Mouse (Mus musculus) hematopoietic stem cell, adult 5-6 weeks (primary cell): ENCODE data around the gene Csnk2a1. TPM values are rescaled to one million over a fixed set of nuclear protein-coding genes. Genes with fewer than 3 reads are reported as not detected.
"Not testable (repeated sequence)": the region's sequence is repeated elsewhere in the genome, so short reads cannot be mapped to it uniquely, and the experiment has no call there.

Source experiments
- ATAC-seq, 2 experiments: fragments of 125-278 bp in 1 of 2; replicated peaks in 1 of 2; 2 replicates each; pipeline ENCODE4 v1.8.0; 2016 to 2017; ENCODE audit warnings: inconsistent platforms in 2 of 2, mild to moderate bottlenecking in 2 of 2, moderate number of reproducible peaks in 2 of 2, low read depth in 1 of 2, moderate TSS enrichment in 1 of 2; ENCODE audit not compliant: low FRiP score in 2 of 2, poor library complexity in 2 of 2, severe bottlenecking in 2 of 2, insufficient read depth in 1 of 2, low TSS enrichment in 1 of 2
- total RNA-seq: library from RNA; stranded (forward); fragments of 172-1452, 232-1000 nt; gene quantifications from 2 replicates; pipeline ENCODE4 v1.2.3, GENCODE M21; 2017

The Csnk2a1 gene
- total RNA-seq, 1 experiment from 2014 or later, result 169 TPM

DNA sequence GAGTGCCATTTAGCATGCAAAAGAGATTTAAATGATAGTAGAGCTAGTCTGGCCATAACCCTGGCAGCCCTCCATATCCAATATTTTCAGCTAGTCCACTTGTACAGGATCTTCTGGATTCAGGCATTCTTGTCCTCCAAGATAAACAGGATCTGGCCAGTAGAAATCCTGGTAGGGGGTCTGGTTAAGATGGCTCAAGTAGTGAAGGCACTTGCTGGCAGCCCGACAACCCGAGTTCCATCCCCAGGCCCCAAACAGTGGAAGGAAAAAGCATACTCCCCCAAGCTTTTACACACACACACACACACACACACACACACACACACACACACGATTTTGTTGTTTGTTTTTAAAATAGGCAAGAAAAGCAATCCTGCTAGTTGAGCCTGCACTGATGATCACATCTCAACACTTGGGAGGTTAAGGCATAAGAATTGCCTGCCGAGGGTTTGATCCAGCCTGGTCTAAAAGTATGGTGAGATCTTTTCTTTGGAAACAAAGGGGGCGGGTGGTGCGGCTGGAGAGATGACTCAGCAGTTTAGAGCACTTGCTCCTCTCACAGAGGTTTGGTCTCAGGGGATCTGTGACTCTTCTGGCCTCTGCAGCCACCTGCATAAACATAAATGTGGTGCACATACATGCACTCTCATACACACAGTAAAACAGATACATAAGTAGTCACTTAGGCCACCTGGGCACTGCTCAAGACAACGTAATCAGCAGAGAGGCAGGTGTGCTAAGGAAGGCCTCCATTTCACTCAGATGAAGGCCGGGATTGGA lies 2.9 kb upstream of the Csnk2a1 start:
- no peak for ATAC-seq

- no peak for ATAC-seq
Measured at GRCm38 (mm10) chr2:152225536-152225935, 1.1 kb upstream of the Csnk2a1 start.

DNA sequence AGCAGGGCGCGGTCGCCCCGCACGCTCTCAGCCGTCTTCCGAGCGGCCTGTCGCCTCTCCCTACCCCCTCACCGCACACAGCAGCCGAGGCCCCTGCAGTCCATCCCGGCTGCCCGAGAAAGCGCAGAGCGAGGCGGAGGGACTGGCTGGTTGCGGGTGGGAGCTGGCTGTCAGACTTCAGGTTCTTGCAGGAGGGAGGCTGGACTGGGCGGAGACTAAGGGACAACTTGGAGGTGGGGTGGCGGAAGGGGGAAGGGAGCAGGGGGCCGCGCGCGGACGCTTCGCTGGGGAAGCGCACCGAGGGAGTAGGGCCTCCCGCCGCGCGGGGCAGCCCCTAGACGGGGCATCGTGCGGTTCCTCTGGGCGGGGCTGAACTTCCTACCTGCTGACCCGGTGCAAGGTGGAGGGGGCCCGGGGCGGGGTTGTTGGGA lies 427 bp downstream of the Csnk2a1 start:
- ATAC-seq, result peak; percentile 12 to 65; a peak in 3 of 4 replicates

- no peak for ATAC-seq
Measured at GRCm38 (mm10) chr2:152230046-152230445, 3.4 kb downstream of the Csnk2a1 start.

DNA sequence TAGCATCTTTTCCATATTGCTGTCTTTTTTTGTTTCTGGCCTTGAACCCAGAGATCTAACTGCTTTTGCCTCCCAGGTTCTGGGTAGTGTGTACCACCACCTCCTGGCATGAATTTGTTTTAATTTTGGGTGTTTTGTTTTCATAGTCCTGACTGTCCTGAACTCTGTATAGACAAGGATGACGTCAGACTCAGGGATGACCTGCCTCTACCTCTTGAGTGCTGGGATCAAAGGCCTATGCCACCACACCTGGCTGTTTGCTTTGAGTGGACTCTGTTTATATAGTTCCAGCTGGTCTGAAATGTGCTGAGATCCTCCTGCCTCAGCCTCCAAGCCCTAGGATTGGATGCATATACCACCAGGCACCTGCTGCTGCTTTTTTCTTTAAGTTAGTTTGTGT lies 11.3 kb downstream of the Csnk2a1 start:
- ATAC-seq, result no peak

DNA sequence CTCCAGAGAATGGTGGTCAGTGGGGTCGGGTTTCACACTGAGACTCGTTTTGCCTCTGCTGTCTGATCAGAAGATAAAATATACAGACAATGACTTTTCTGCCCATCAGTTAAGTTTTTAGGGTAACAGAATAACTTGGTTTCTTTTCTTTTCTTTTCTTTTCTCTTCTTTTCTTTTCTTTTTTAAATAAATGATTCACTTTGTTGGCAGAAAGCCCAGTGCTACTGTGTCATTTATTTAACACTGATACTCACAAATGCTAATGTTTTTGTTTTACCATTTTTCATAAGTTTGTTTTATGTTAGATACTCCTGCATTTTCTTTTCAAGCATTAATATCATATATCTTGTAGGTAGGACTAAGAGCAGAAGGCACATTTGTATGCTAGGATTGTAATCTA lies 13.9 kb downstream of the Csnk2a1 start:
- no peak for ATAC-seq

DNA sequence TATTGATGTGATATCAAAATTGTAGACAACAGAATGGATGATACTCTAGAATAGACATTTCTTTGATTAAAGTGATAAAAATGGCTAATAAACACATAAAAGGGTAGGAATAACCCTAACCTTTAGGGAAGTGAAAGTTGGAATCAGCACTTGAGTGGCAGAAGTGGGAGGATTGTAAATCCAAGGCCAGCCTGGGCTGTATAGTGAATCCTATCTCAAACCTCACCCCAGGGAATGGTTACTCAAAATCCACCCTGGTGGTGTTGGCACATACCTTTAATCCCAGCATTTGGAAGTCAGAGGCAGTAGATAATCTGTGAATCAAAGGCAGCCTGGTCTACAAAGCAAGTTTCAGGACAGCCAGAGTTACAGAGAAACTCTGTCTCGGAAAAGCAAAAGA lies 20.6 kb downstream of the Csnk2a1 start:
- ATAC-seq, result no peak

GRCm38 (mm10) chr2:152250511-152250910 lies 23.9 kb downstream of the Csnk2a1 start:
- no peak for ATAC-seq

- ATAC-seq, result no peak
Measured at GRCm38 (mm10) chr2:152259739-152260138, 33.1 kb downstream of the Csnk2a1 start.

- ATAC-seq, result no peak
Measured at GRCm38 (mm10) chr2:152273639-152274038, 47.0 kb downstream of the Csnk2a1 start.

DNA sequence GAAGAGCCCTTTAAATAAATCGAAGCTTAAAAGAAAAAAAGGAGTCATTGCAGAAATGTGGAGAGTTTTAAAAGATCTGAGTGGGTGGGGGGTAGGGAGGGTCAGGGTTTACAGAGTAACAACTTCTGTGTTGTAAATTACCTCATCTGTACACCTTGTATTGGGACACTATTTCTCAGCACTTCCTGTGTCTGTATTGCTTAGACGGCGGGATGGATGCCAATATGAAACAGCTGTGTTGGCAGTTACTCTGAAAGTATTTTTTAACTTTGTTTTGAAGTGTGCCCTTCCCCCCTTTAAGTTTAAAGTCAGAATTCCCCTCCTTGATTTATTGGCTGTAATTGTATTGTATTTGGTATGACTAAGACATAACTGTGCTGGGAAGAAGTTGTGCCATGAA lies 54.8 kb downstream of the Csnk2a1 start:
- ATAC-seq, result no peak

GRCm38 (mm10) chr2:152287560-152287959 lies 60.9 kb downstream of the Csnk2a1 start:
- no peak for ATAC-seq

- ATAC-seq, result no peak
Measured at GRCm38 (mm10) chr2:152288046-152288445, 61.4 kb downstream of the Csnk2a1 start.

GRCm38 (mm10) chr2:152289623-152290022 lies 63.0 kb downstream of the Csnk2a1 start:
- not testable (repeated sequence) for ATAC-seq

DNA sequence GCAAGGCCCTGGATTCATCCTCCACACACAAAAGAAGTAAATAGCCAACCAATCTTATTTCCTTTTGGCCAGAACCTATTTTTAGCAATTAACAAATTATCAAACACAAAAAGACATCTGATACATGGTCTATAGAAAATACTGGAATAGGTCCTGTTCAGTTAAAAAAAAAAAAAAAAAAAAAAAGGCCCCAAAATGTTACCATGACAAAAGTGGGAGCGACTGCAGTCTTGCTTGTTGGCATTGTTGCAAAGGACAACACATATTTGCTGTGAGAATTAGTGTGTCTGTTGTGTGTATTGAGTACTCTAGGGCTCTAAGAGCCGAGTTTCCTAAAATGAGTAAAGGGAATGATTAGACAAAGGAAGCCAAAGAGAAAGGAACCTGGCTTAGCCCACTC lies 65.8 kb downstream of the Csnk2a1 start:
- no peak for ATAC-seq

- ATAC-seq, result peak in 1 of 2 experiments; percentile 18; a peak in 1 of 4 replicates
Measured at GRCm38 (mm10) chr2:152293179-152293726, 66.6 kb downstream of the Csnk2a1 start.

DNA sequence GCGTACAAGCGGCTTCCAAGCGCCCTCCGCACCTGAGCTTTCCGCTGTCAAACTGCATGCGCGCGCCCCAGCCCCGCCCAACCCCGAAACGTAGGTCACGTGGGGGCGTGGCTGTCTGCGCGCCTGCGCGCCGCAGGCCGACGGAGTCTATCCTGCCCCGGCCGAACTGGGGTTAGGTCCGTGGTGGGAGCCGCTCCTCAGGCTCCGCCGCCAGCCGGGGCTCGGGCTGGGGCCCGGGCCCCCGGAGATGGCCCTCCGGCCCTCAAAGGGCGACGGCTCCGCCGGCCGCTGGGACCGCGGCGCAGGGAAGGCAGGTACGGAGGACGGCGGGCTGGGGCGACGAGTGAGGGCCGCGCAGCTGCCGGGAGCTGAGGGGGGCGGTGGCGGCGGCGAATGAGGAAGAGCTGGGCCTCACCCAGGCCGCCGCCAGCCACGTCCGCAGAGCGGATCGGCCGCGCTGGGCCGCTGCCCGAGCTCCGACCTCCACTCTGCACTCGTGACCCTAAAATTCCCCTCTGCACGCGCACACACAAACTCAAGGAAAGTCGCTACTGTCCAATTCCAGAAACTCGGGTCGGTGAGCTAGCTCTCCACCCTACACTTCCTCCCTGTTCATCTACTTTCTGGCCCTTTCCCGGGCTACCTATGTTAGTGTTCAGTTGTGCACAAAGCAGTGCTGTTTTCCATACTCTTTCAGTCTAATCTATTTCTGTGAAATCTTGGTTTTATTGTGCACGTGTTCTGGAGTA lies 67.3 kb downstream of the Csnk2a1 start, which contains the start of gene Tbc1d20:
Tbc1d20 (plus strand) TSS at position 102 of the 749 bp plus-strand sequence.
- ATAC-seq, result peak; percentile 81 to 84

- peak in 1 of 2 experiments; percentile 9; a peak in 1 of 4 replicates for ATAC-seq
Measured at GRCm38 (mm10) chr2:152294541-152294940, 67.9 kb downstream of the Csnk2a1 start.
